Mouse (Mus musculus) liver, embryonic 12.5 days (tissue): ENCODE measurements around the gene Ift81. TPM values are rescaled to one million over a fixed set of nuclear protein-coding genes. Genes with fewer than 3 reads are reported as not detected.
A peak's percentile ranks its signal among the peaks of the same experiment; 100 is the strongest.

Source experiments
- ATAC-seq: fragments of 200-750 bp; cut with Nextera tagmentation; 2 replicates; pipeline ENCODE4 v1.8.0; 2017; ENCODE audit warnings: moderate number of reproducible peaks, mild to moderate bottlenecking, moderate library complexity
- H3K27ac ChIP-seq: fragments of 300-500 bp; sonication (generic); 2 replicates; pipeline ENCODE4 v1.5.1; 2016; ENCODE audit warnings: mild to moderate bottlenecking
- H3K27me3 ChIP-seq: fragments of 300-500 bp; sonication (generic); replicated peaks from 2 replicates; pipeline ENCODE4 v1.6.1; 2016; ENCODE audit warnings: mild to moderate bottlenecking, moderate library complexity
- H3K36me3 ChIP-seq: fragments of 300-500 bp; sonication (generic); 2 replicates; pipeline ENCODE4 v1.6.1; 2016; ENCODE audit warnings: mild to moderate bottlenecking, moderate library complexity
- H3K4me1 ChIP-seq: fragments of 300-500 bp; sonication (generic); 2 replicates; pipeline ENCODE4 v1.6.1; 2016
- H3K4me2 ChIP-seq: fragments of 300-500 bp; sonication (generic); 2 replicates; pipeline ENCODE4 v1.6.1; 2016; ENCODE audit warnings: mild to moderate bottlenecking, moderate library complexity
- H3K4me3 ChIP-seq: fragments of 300-500 bp; sonication (generic); 2 replicates; pipeline ENCODE4 v1.5.1; 2016; ENCODE audit warnings: mild to moderate bottlenecking, moderate library complexity
- H3K9ac ChIP-seq: fragments of 300-500 bp; sonication (generic); 2 replicates; pipeline ENCODE4 v1.6.1; 2016; ENCODE audit warnings: mild to moderate bottlenecking, moderate library complexity
- H3K9me3 ChIP-seq: fragments of 300-500 bp; sonication (generic); replicated peaks from 2 replicates; pipeline ENCODE4 v1.6.1; 2016; ENCODE audit warnings: mild to moderate bottlenecking, moderate library complexity
- whole genome bisulfite sequencing: fragments of 180-500 bp; shearing (Covaris S2); methylation state at CpG from one replicate; pipeline ENCODE4 v1.1.7; 2016; ENCODE audit not compliant: insufficient replicate concordance; 5-methylcytosine and 5-hydroxymethylcytosine counted together
- polyA plus RNA-seq: library from polyadenylated mRNA; unstranded; fragments of >200 nt; fragmentation: Nextera tagmentation; extraction: Ambion mirVana; gene quantifications from 2 replicates; pipeline ENCODE4 v1.2.1, GENCODE M21; 2016

The Ift81 gene
- polyA plus RNA-seq, 1 experiment from 2014 or later = 4.6 TPM

DNA sequence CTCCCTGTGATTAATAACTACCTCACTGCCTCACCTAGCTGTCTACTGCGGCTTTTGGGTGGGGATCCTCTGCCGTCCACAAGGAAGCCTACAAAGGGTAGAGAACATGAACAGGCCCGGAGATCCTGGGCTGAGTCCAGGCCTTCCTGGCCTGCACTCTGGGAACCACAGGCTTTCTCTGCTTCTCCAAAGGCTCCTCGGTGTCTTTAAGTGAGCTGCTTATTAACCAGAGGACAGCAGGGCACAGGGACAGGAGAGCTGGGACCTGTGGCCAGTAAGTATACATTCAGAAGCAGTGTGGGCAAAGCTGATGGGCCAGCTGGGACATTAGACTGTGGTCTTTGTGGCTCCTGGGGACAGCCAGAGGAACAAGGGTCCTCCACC is 89.5 kb downstream of the Ift81 start:
- 67% methylated on average over 4 of the region's 4 CpGs for WGBS
- no peak overlapping the region for H3K27ac ChIP-seq

DNA sequence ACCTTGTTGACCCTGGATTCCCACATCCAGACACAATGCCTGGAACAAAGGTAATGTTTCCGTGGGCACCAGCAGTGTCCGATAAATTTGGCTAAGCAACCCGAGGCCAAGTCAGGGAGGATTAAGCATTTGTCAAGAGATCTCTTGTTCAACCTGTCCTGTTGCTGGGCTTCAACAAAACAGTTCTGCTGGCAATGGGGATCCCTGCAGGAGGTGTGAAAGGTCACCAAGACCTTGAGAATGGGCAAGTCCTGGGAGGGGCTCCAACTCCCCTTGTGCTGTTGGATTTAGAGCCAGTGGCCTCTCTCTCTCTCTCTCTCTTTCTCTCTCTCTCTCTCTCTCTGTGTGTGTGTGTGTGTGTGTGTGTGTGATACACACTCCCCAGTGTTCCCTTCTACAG is 90.1 kb downstream of the Ift81 start:
- Histone ChIP-seq H3K4me2 (no peak overlapping the region), H3K4me3 (no peak overlapping the region), H3K9ac (no peak overlapping the region), H3K36me3 (no peaks in the 10 kb centered on the region), H3K27ac (no peak overlapping the region), H3K9me3 (no peaks in the 10 kb centered on the region), H3K27me3 (peaks cover 17% of the 10 kb centered on the region), H3K4me1 (peaks cover 24% of the 10 kb centered on the region)
- 70% methylated on average over 3 of the region's 3 CpGs for WGBS
- ATAC-seq = no peak

More for the DNA sequence above, 89.5 kb downstream of the Ift81 start:
- no peaks in the 10 kb centered on the region for H3K9me3 ChIP-seq
- no peak overlapping the region for H3K9ac ChIP-seq
- peaks cover 30% of the 10 kb centered on the region for H3K4me1 ChIP-seq
- H3K4me2 ChIP-seq = no peak overlapping the region
- ATAC-seq = no peak
- H3K4me3 ChIP-seq = no peak overlapping the region
- peaks cover 14% of the 10 kb centered on the region; the same call in 1 of the 2 replicates for H3K27me3 ChIP-seq
- H3K36me3 ChIP-seq = no peaks in the 10 kb centered on the region

GRCm38 (mm10) chr5:122521130-122521473 is 93.2 kb downstream of the Ift81 start:
- no peak overlapping the region for H3K4me2 ChIP-seq
- no peak overlapping the region for H3K27ac ChIP-seq
- peaks cover 41% of the 10 kb centered on the region for H3K27me3 ChIP-seq
- no peaks in the 10 kb centered on the region for H3K9me3 ChIP-seq
- no peaks in the 10 kb centered on the region for H3K36me3 ChIP-seq
- no peak for ATAC-seq
- no peak overlapping the region for H3K9ac ChIP-seq
- H3K4me3 ChIP-seq = no peak overlapping the region
- WGBS = 27% methylated on average over 3 of the region's 3 CpGs
- peaks cover 6% of the 10 kb centered on the region; the same call in 1 of the 2 replicates for H3K4me1 ChIP-seq

- Histone ChIP-seq H3K9me3 (no peaks in the 10 kb centered on the region), H3K4me1 (peaks cover 6% of the 10 kb centered on the region; the same call in 1 of the 2 replicates), H3K9ac (no peak overlapping the region), H3K36me3 (no peaks in the 10 kb centered on the region), H3K4me2 (no peak overlapping the region), H3K27ac (no peak overlapping the region), H3K27me3 (peaks cover 46% of the 10 kb centered on the region), H3K4me3 (no peak overlapping the region)
- WGBS = 40% methylated on average over 23 of the region's 23 CpGs
- no peak for ATAC-seq
Measured at GRCm38 (mm10) chr5:122520254-122521129, 93.8 kb downstream of the Ift81 start.

- Histone ChIP-seq H3K9ac (no peak overlapping the region), H3K36me3 (no peaks in the 10 kb centered on the region), H3K27ac (no peak overlapping the region), H3K9me3 (no peaks in the 10 kb centered on the region), H3K27me3 (peaks cover 46% of the 10 kb centered on the region), H3K4me2 (no peak overlapping the region), H3K4me3 (no peak overlapping the region), H3K4me1 (peaks cover 9% of the 10 kb centered on the region; the same call in 1 of the 2 replicates)
- 39% methylated on average over 7 of the region's 7 CpGs for WGBS
- ATAC-seq = no peak
Measured at GRCm38 (mm10) chr5:122519043-122519660, 95.2 kb downstream of the Ift81 start.

GRCm38 (mm10) chr5:122518247-122518646 is 96.1 kb downstream of the Ift81 start:
- Histone ChIP-seq H3K4me2 (no peak overlapping the region), H3K27ac (no peak overlapping the region), H3K4me3 (no peak overlapping the region), H3K9me3 (no peaks in the 10 kb centered on the region), H3K36me3 (no peaks in the 10 kb centered on the region), H3K4me1 (peaks cover 17% of the 10 kb centered on the region), H3K9ac (no peak overlapping the region), H3K27me3 (peaks cover 43% of the 10 kb centered on the region)
- ATAC-seq = no peak
- WGBS = 44% methylated on average over 8 of the region's 8 CpGs

- ATAC-seq = no peak
- H3K4me3 ChIP-seq = no peak overlapping the region
- H3K9me3 ChIP-seq = no peaks in the 10 kb centered on the region
- H3K9ac ChIP-seq = no peak overlapping the region
- H3K27me3 ChIP-seq = peaks cover 50% of the 10 kb centered on the region
- 57% methylated on average over 5 of the region's 5 CpGs for WGBS
- no peak overlapping the region for H3K4me2 ChIP-seq
- no peaks in the 10 kb centered on the region for H3K36me3 ChIP-seq
- no peak overlapping the region for H3K27ac ChIP-seq
- H3K4me1 ChIP-seq = peaks cover 18% of the 10 kb centered on the region
Measured at GRCm38 (mm10) chr5:122516901-122517300, 97.4 kb downstream of the Ift81 start.

- H3K9ac ChIP-seq = no peak overlapping the region
- ATAC-seq = no peak
- 59% methylated on average over 11 of the region's 11 CpGs for WGBS
- H3K27me3 ChIP-seq = peaks cover 55% of the 10 kb centered on the region
- no peak overlapping the region for H3K27ac ChIP-seq
- H3K36me3 ChIP-seq = no peaks in the 10 kb centered on the region
- H3K4me2 ChIP-seq = no peak overlapping the region
- H3K9me3 ChIP-seq = no peaks in the 10 kb centered on the region
- peaks cover 22% of the 10 kb centered on the region for H3K4me1 ChIP-seq
- no peak overlapping the region for H3K4me3 ChIP-seq
Measured at GRCm38 (mm10) chr5:122516029-122516730, 98.1 kb downstream of the Ift81 start.

DNA sequence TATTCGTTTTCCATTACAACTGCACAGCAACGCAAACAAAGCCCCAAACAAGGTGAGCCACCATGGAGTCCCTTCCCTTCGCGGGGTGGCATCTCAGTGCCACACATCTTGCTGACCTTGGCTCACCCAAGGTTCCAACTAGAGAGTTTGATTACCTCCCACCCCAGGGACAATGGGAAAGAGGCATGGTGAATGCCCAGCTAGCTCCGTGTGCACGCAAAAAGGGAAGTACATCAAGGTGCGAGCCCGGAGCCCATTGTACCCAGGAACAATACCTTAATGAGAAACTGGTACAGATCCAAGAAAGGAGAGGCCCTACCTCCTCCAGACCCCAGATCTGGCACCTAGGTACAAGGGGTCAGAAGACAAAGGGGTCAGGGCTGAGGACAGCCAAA is 100.2 kb downstream of the Ift81 start:
- Histone ChIP-seq H3K4me1 (peaks cover 19% of the 10 kb centered on the region), H3K9ac (no peak overlapping the region), H3K9me3 (no peaks in the 10 kb centered on the region), H3K27me3 (peaks cover 60% of the 10 kb centered on the region), H3K4me2 (peak overlapping the region; percentile 55), H3K36me3 (no peaks in the 10 kb centered on the region), H3K27ac (no peak overlapping the region), H3K4me3 (no peak overlapping the region)
- no peak for ATAC-seq
- 23% methylated on average over 8 of the region's 8 CpGs for WGBS

GRCm38 (mm10) chr5:122513421-122514126 is 100.7 kb downstream of the Ift81 start:
- Histone ChIP-seq H3K4me1 (peaks cover 19% of the 10 kb centered on the region), H3K4me3 (no peak overlapping the region)

GRCm38 (mm10) chr5:122512011-122512410 is 102.3 kb downstream of the Ift81 start:
- WGBS = 69% methylated on average over 6 of the region's 6 CpGs
- Histone ChIP-seq H3K9me3 (peaks cover 4% of the 10 kb centered on the region; the same call in 1 of the 2 replicates), H3K4me1 (peaks cover 15% of the 10 kb centered on the region), H3K27me3 (peaks cover 45% of the 10 kb centered on the region), H3K4me3 (no peak overlapping the region), H3K36me3 (no peaks in the 10 kb centered on the region), H3K9ac (no peak overlapping the region), H3K27ac (no peak overlapping the region), H3K4me2 (no peak overlapping the region)
- ATAC-seq = no peak

More at GRCm38 (mm10) chr5:122513421-122514126, 100.7 kb downstream of the Ift81 start:
- H3K9me3 ChIP-seq = no peaks in the 10 kb centered on the region
- ATAC-seq = no peak
- H3K36me3 ChIP-seq = no peaks in the 10 kb centered on the region
- peaks cover 55% of the 10 kb centered on the region for H3K27me3 ChIP-seq
- H3K9ac ChIP-seq = no peak overlapping the region
- peak overlapping the region; percentile 55 for H3K4me2 ChIP-seq
- no peak overlapping the region for H3K27ac ChIP-seq
- WGBS = 27% methylated on average over 23 of the region's 23 CpGs
